Mouse (Mus musculus) heart, postnatal 14 days (tissue): ENCODE results near the gene Pitpnm2. TPM values are rescaled to one million over a fixed set of nuclear protein-coding genes. Genes with fewer than 3 reads are reported as not detected.
A peak's percentile ranks its signal among the peaks of the same experiment; 100 is the strongest.

ENCODE experiments used
- DNase-seq, 2 experiments: peaks; one replicate each; pipeline ENCODE4 v3.0.0; 2021 to 2022
- intact Hi-C: fragments of 180-260 bp; cut with DNase I; formaldehyde crosslinking; loops from one replicate; pipeline ENCODE4 v1.15.1; 2025
- total RNA-seq, 2 experiments: library from RNA; stranded (reverse); gene quantifications; 2 replicates each; pipeline ENCODE4 v1.2.3; 2021

Pitpnm2 gene
- total RNA-seq, 2 experiments from 2014 or later: 47.9 to 52.4 TPM

DNA sequence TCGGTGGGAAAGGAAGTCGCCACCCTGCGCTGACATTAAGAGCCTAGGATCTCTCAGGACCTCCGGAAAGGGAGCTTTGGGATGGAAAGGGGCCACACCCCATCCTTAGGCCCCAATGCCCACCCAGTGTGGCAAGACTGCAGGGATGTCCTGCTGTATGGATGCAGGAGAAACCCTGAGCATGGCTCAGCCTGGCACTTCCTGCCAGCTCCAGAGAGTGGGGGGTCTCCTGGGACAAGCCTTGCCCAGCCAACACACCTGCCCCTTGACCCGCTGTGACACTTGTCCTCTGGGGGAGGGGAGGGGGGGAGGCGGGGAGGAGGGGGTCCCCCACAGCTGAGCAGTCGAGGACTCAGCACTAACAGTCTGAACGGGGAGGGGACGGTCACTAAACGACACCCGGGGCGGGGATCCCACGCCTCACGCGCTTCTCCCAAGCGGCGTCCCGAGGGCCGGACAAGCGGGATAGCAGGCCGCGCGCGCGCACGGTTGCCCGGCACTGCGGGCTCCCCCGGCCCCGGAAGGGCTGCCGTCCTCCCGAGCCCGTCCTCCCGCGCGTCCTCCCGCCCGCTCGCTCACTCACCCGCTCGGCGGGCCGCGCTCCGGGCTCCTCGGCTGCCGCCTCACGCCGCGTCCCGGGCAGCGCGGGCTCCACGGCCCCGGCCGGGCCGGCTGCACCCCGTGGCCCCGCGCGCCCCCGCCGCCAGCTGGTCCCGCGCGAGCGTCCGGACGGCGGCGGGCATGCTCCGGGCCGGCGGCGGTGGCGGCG lies 531 bp downstream of the Pitpnm2 start:
- peak; percentile 72 to 75 for DNase-seq
- intact Hi-C loops: loop anchor here (2.0 to 5.0 kb wide), 2 partner anchors 37 to 86 kb away; no protein-coding TSS in a partner anchor

- intact Hi-C loops: loop anchor here (2.0 to 5.0 kb wide), 3 partner anchors 23 to 85 kb away; no protein-coding TSS in a partner anchor
- DNase-seq: peak; percentile 37 to 53
Observed at GRCm38 (mm10) chr5:124247986-124248626, 1.5 kb downstream of the Pitpnm2 start.

DNA sequence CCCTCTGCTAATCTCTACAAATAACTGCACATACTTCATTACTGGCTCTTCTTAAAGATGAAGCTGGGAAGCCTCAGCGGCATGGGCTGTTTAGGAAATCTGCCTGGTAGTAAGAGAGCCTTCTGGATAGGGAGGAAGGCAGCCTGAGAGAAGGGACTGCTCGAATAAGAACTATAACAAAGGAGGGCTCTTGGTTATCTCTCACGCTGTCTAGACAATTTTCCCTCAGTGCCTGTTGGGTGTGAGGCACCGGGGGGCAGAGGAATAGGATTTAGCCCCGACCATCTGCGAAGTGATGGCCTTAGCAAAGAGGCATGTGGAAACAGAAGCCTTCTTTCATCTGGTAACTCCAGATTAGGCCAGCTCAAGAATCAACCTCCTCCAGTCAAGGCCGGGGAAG lies 2.3 kb downstream of the Pitpnm2 start:
- no peak for DNase-seq
- intact Hi-C loops: loop anchor here (2.0 to 5.0 kb wide), 2 partner anchors 22 to 35 kb away; no protein-coding TSS in a partner anchor

DNA sequence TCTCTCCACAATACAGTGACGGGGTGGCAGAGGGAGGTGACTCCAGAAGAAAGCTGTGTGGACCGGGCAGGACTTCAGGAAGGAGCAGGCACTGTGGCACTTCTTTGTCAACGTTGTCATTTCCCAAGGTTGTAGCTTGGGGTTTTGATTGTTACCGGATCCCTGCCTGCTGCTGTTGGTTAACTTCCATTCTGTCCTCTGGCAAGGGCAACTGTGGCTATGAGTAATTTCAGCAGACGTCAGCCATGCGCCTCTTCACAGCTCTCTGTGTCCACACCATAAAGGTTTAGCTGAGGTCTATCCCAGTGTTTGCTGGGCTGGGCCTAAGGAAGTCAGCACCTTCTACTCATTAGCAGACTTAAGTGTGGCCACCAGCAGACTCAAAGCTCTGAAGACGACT lies 4.7 kb downstream of the Pitpnm2 start:
- intact Hi-C loops: loop anchor here (5.0 kb wide), 1 partner anchor 33 kb away; no protein-coding TSS in a partner anchor
- DNase-seq: no peak

GRCm38 (mm10) chr5:124244449-124244848 lies 5.1 kb downstream of the Pitpnm2 start:
- intact Hi-C loops: no loop called here
- DNase-seq: no peak

- DNase-seq: no peak
- intact Hi-C loops: no loop called here
Observed at GRCm38 (mm10) chr5:124243236-124243901, 6.2 kb downstream of the Pitpnm2 start.

DNA sequence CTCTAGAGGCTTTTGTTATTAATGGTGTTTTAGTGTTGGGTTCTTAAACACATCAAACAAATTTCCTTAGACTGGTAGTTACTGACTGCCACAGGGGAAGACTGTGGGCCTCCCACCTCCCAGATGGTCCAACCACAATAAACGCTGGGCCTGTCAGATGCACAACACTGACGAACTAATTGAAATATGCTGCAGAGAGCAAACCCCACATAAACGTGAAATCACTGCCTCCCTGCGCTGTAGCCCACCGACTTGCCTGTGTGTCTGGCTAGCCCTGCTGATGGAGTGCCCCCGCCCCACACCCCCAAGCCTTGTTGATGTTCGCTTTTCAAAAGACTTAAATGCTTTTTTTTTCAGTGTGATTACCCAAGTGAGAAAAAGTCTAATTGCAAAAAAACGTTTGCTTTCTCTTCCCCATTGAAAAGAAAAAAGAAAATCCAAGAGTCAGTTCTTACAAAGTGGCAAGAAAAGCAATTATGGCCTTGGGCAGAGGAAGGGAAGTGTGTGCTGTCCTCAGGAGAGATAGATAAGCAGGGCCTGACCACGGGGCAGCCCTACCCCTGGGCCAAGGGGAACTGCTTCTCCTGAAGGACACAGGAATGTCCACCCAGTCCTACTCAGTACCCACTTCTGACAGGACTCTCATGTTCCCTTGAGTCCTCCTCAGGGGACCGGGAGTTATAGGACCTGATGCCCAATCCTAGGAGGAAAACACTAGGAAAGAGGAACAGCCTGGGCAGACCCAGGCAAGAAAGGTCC lies 7.7 kb downstream of the Pitpnm2 start:
- DNase-seq: no peak
- intact Hi-C loops: no loop called here

DNA sequence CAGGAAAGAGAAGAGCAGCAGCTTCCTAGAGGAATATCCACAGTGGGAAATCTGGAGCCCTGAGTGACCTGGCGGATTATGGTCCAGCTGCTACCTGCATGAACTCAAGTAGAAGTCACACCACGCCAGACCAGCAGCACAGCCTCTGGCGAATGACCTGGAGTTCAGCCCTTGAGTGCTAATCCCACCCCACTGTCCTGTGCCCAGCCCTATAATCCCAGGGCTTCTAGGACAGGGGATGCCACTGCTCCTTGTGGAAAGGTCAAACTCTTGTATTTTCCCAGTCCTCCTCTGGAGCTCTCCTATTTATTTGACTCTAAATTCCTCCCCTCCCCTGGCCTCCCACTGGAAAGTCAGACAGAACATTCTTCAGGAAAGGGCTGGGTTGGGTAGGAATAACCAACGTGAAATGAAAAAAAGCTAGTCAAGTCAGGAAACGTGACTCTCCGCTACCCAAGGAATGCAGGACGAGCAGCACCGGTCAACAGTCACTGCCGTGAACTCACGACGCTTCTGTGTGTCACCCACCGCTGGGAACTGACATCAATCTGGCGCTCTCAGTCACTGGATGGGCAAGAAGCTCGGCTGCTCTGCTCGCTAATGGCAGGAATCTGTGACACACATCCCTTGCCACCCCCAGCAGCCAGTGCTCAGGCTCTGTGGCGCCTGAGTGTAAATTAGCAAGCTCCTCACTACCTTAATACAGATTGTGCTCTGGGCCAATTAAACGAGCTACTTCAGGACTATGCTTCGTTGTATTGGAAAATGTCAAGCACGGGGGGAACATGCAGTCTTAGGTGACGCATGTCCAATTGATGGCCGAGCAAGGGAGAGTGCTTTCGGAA lies 8.5 kb downstream of the Pitpnm2 start:
- DNase-seq: no peak

DNA sequence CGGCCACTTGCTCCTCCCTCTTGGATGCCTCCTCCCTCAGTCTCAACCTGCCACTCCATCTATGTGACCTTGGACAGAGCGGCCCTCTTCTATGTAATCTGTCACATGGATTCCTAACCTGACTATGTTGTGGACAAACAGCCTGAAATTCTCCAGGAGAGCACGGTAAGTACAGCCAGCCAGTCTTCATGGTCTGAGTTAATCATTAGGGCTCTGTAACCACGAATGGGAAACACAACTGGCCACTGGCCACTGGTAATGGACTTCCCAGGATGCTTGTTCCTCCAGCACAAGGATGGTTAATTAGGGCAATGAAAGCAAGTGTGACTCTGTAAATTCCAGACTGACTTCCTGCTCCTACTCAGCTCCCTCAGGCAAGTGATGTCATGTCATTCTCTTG lies 13.4 kb downstream of the Pitpnm2 start:
- DNase-seq: no peak
- intact Hi-C loops: no loop called here

More for the DNA sequence above, 8.5 kb downstream of the Pitpnm2 start:
- intact Hi-C loops: no loop called here

DNA sequence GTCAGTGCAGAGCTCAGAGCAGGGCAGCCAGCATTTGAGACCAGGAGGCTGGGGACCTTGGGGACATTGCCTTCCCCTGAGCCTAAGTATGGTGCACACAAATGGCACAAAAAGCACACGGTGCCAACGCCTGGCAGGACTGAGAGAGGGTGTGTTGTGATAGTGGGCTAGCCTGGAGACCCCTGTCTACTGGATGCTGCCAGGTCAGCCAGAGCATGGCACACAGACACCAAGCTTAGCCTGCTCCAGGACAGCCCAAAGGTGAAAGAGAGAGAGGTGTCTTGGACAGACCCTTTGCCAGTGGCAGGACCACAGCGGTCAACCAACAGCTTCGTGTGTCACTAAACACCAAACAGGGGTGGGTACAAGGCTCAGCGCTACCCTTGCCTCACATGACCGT lies 14.8 kb downstream of the Pitpnm2 start:
- DNase-seq: no peak
- intact Hi-C loops: no loop called here

- intact Hi-C loops: no loop called here
- DNase-seq: no peak
Observed at GRCm38 (mm10) chr5:124233874-124234661, 15.5 kb downstream of the Pitpnm2 start.

DNA sequence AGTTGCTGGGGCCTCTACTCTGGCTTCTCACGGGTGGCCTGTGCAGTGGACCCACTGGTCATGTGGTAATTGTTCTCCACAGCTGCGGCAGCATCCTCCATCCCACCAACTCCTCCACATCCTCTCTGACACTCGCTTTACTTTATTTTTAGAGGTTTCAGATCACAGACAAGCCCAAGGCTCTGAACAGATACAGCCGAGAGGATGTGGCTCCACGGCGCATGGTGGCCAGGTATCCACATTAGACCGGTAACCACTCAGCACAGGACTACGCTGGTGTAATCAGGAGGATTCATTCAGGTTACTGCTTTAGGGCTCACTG lies 16.5 kb downstream of the Pitpnm2 start:
- intact Hi-C loops: no loop called here
- no peak for DNase-seq

- intact Hi-C loops: no loop called here
Observed at GRCm38 (mm10) chr5:124232360-124233143, 17.0 kb downstream of the Pitpnm2 start.

GRCm38 (mm10) chr5:124230461-124230860 lies 19.1 kb downstream of the Pitpnm2 start:
- DNase-seq: no peak

More at GRCm38 (mm10) chr5:124232360-124233143, 17.0 kb downstream of the Pitpnm2 start:
- no peak for DNase-seq

DNA sequence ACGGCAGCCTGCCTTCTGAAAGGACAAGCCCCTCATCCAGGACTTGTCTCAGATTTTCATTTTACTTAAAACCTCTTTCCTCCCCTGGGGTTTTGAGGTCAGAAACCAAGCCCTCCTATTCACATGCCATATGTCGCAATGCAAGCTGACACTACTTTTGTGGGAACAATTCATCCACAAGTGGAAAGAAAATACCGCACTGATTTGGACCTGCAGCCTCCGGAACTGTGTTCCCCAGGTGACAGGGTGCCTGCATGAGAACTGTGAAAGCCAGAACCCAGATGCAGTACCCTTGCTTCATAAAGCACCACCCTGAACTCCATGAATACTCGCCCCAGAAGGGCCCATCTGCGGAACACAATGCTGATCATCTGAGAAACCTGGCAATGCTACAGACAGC lies 22.4 kb downstream of the Pitpnm2 start:
- intact Hi-C loops: no loop called here
- DNase-seq: no peak

More at GRCm38 (mm10) chr5:124230461-124230860, 19.1 kb downstream of the Pitpnm2 start:
- intact Hi-C loops: no loop called here

DNA sequence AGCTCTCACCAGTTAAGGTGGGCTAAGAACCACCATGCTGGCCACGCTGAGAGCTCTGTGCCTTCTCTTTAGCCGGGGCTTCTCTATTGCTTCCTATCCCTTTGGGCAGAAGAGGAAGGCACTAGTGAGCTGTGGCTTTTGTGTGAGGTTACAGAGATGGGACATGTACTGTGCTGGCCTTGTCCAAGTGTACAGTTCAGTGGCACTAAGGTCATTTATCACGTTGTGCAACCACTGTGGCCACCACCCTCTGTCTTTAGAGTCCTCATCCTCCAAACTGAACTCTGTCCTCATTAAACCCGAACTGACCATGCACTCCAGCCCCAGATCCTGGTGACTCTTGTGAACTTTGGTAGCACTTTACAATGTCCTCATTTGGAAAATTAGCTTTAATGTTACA lies 23.1 kb downstream of the Pitpnm2 start:
- intact Hi-C loops: no loop called here
- DNase-seq: no peak

DNA sequence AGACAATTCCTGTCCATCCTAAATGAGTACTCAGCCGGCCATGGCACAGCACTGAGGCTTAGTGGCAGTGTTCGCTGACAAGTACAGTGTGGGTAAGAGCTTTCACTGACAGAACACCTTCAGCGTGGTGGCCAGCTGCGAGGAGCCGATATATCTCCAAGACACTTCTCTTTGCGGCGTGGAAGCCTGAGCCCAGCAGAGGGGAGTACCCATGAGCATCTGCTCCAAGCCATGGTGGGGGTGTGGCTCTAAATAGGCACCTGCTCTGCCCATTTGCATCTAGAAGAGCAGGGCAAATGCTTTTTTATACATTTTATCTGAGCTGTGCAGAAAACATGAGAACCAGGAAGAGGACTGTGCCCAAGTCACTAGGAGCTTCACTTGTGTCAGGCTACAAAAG lies 23.7 kb downstream of the Pitpnm2 start:
- intact Hi-C loops: loop anchor here (2.0 kb wide), 1 partner anchor 21 kb away; no protein-coding TSS in a partner anchor
- DNase-seq: no peak
